Mouse (Mus musculus) layer of hippocampus, adult 9-11 months (tissue): Measurements from ENCODE around the gene Baiap2l1.

ENCODE experiments used
- DNase-seq: peaks from one replicate; pipeline ENCODE4 v3.0.0; 2022

Baiap2l1 gene

GRCm38 (mm10) chr5:144222811-144223502 lies 135.0 kb downstream of the Baiap2l1 start:
- peak; percentile 41 for DNase-seq

- DNase-seq: no peak
Observed at GRCm38 (mm10) chr5:144221305-144221704, 136.6 kb downstream of the Baiap2l1 start.

- no peak for DNase-seq
Observed at GRCm38 (mm10) chr5:144219936-144220335, 138.0 kb downstream of the Baiap2l1 start.

- DNase-seq: peak; percentile 42
Observed at GRCm38 (mm10) chr5:144219306-144219705, 138.6 kb downstream of the Baiap2l1 start.

DNA sequence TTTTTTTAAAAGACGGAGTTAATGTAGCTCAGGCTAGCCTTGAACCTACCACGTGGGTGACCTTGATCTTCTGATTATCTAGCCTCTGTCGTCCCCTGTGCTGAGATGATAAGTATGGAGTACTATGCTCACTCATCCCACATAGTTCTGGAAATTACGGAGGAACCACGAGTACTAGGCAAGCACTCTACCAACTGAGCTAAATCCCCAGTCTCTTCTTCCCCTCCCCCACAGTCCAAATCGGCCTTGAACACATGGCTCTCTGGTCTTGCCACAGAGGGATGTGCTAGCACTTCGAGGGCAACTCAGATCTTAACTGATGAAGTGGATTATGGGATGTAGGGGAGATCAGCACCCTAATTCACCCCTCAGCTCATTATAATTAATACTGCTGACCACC lies 139.9 kb downstream of the Baiap2l1 start:
- DNase-seq: no peak

GRCm38 (mm10) chr5:144215992-144216391 lies 141.9 kb downstream of the Baiap2l1 start:
- no peak for DNase-seq
